In the genomic region with DNA sequence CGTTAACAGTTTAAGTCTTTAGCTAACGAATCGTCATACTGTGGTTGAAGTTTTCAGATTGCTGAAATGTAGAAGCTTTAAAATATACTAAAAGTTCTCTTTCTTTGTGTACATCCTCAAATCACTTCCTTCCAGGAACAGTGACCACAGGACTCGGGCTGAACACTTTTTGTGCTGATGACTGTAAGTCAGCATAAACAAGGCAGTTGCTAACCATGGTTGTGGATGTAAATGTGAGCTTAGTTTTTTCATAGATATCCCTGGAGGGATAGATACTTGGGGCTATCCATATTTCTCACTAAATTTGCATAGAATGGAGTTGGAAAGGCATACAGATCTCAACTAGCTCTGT, we compare ENCODE assay signal across 11 mouse cellular contexts.
A peak's percentile ranks its signal among the peaks of the same experiment; 100 is the strongest.
DNase-seq lines count a peak whose midpoint lies in the region; ATAC-seq and TF ChIP-seq lines count a peak whose summit lies in the region.
"Had no signal": no experiment of that assay in that cellular context is flagged by ENCODE, and none has a peak within 500 bp of the region (broad histone marks: within the 10 kb centered on the region; RNA-seq: fewer than 3 reads in every experiment).

No protein-coding gene starts in this region.

- peaks cover 2% of the 10 kb centered on the region; the same call in 1 of the 2 replicates for H3K36me3 ChIP-seq in heart, adult 2 months (ENCODE audit: control insufficient read depth, insufficient read depth, low read length)
- H3K36me3 ChIP-seq in heart, embryonic 12.5 days: no peaks in the 10 kb centered on the region
- no peaks in the 10 kb centered on the region for H3K36me3 ChIP-seq in stomach, postnatal 0 days (ENCODE audit: control insufficient read depth, insufficient read depth, low read length)
- H3K36me3 ChIP-seq: liver, embryonic 15.5 days had no signal

- peak overlapping the region; percentile 16; the same call in 1 of the 2 replicates for H3K9ac ChIP-seq in heart, adult 2 months (ENCODE audit: low read depth, low read length)
- no peak overlapping the region for H3K9ac ChIP-seq in heart, embryonic 12.5 days
- H3K9ac ChIP-seq in stomach, postnatal 0 days (ENCODE audit: low read length): no peak overlapping the region
- H3K9ac ChIP-seq: liver, embryonic 15.5 days had no signal

- no peak for TF ChIP-seq POLR2A in heart, adult 2 months (IDR thresholded peaks at IDR 0.05; ENCODE audit: insufficient read depth, low read depth, low read length)

- peak overlapping the region; percentile 79 for H3K27ac ChIP-seq in heart, adult 2 months
- no peak overlapping the region for H3K27ac ChIP-seq in heart, embryonic 12.5 days (ENCODE audit: poor library complexity, severe bottlenecking)
- peak overlapping the region; percentile 49 for H3K27ac ChIP-seq in layer of hippocampus, adult 2 months
- no peak overlapping the region for H3K27ac ChIP-seq in stomach, postnatal 0 days (replicated peaks)
- H3K27ac ChIP-seq: hindbrain, postnatal 0 days; liver, embryonic 15.5 days had no signal

- H3K4me1 ChIP-seq in heart, adult 2 months (ENCODE audit: control insufficient read depth, insufficient read depth, low read length): peaks cover 1% of the 10 kb centered on the region
- no peaks in the 10 kb centered on the region for H3K4me1 ChIP-seq in heart, embryonic 12.5 days (replicated peaks)
- H3K4me1 ChIP-seq in stomach, postnatal 0 days (replicated peaks; ENCODE audit: control insufficient read depth, insufficient read depth): no peaks in the 10 kb centered on the region
- H3K4me1 ChIP-seq: liver, embryonic 15.5 days had no signal

- no peak for DNase-seq in heart, adult 2 months
- no peak for DNase-seq in layer of hippocampus, adult 2 months (ENCODE audit: low spot score in 2 of 2)
- DNase-seq in layer of hippocampus, adult 18-20 months (ENCODE audit: low spot score in 2 of 2): no peak
- peak; percentile 11 for DNase-seq in ovary, postnatal 10 days (ENCODE audit: low spot score)
- DNase-seq in ovary, postnatal 36 days (ENCODE audit: low spot score): no peak
- no peak for DNase-seq in stomach, postnatal 0 days (ENCODE audit: low spot score)
- no peak for DNase-seq in spleen, adult 18-20 months

- H3K4me2 ChIP-seq in heart, embryonic 12.5 days: no peak overlapping the region
- H3K4me2 ChIP-seq in stomach, postnatal 0 days (replicated peaks; ENCODE audit: low read depth): peak overlapping the region; percentile 26; the same call in 1 of the 2 replicates
- H3K4me2 ChIP-seq: liver, embryonic 15.5 days had no signal

- H3K79me2 ChIP-seq in heart, adult 2 months (replicated peaks; ENCODE audit: control insufficient read depth, insufficient read depth, low read length): no peaks in the 10 kb centered on the region

- intact Hi-C loops in heart, adult 2 months (cut with DNase I): loop anchor here (1.0 to 5.0 kb wide), 7 partner anchors 145 to 634 kb away; no protein-coding TSS in a partner anchor

- H3K27me3 ChIP-seq in heart, adult 2 months (ENCODE audit: control insufficient read depth, insufficient read depth, low read length): no peaks in the 10 kb centered on the region
- H3K27me3 ChIP-seq in heart, embryonic 12.5 days (replicated peaks): no peaks in the 10 kb centered on the region
- no peaks in the 10 kb centered on the region for H3K27me3 ChIP-seq in stomach, postnatal 0 days (ENCODE audit: control insufficient read depth, insufficient read depth, low read length)
- H3K27me3 ChIP-seq: liver, embryonic 15.5 days had no signal

- H3K4me3 ChIP-seq in heart, adult 2 months: peak overlapping the region; percentile 31
- H3K4me3 ChIP-seq in heart, embryonic 12.5 days: no peak overlapping the region
- H3K4me3 ChIP-seq in layer of hippocampus, adult 2 months: peak overlapping the region; percentile 19; the same call in 1 of the 2 replicates
- no peak overlapping the region for H3K4me3 ChIP-seq in stomach, postnatal 0 days (ENCODE audit: low read depth, low read length)
- H3K4me3 ChIP-seq: erythroblast, embryonic 14.5 days; liver, embryonic 15.5 days had no signal

- no peak for TF ChIP-seq EP300 in heart, adult 2 months (IDR thresholded peaks at IDR 0.05; ENCODE audit: insufficient read depth, low read depth, low read length)
- no peak for TF ChIP-seq EP300 in stomach, postnatal 0 days (optimal IDR thresholded peaks at IDR 0.05)

- TF ChIP-seq CTCF in heart, adult 2 months (IDR thresholded peaks at IDR 0.05): no peak
- TF ChIP-seq CTCF in layer of hippocampus, adult 2 months (conservative IDR thresholded peaks at IDR 0.05): no peak
- no peak for TF ChIP-seq CTCF in stomach, postnatal 0 days (IDR thresholded peaks at IDR 0.05; ENCODE audit: low read depth)

- H3K9me3 ChIP-seq in heart, embryonic 12.5 days (replicated peaks): no peaks in the 10 kb centered on the region
- no peaks in the 10 kb centered on the region for H3K9me3 ChIP-seq in stomach, postnatal 0 days (ENCODE audit: control insufficient read depth, low read length)
- H3K9me3 ChIP-seq: liver, embryonic 15.5 days had no signal

- 29% methylated on average over 4 of the region's 4 CpGs for WGBS in heart, adult 2 months
- 56% methylated on average over 4 of the region's 4 CpGs for WGBS in heart, embryonic 12.5 days
- WGBS in stomach, postnatal 0 days: 18% methylated on average over 4 of the region's 4 CpGs

- no peak for ATAC-seq in heart, embryonic 12.5 days (ENCODE audit: insufficient number of reproducible peaks, low FRiP score)
- ATAC-seq in stomach, postnatal 0 days (ENCODE audit: low FRiP score, low TSS enrichment): no peak

Comparison
In these comparisons a context has a peak if more than half of its experiments do, and no peak if none do; other contexts are left out.
1. H3K27ac ChIP-seq: peak in heart, adult 2 months (single experiment) and layer of hippocampus, adult 2 months (single experiment); none in heart, embryonic 12.5 days (single experiment) and stomach, postnatal 0 days (single experiment).
2. H3K4me3 ChIP-seq: peak in heart, adult 2 months (single experiment) and layer of hippocampus, adult 2 months (single experiment); none in heart, embryonic 12.5 days (single experiment) and stomach, postnatal 0 days (single experiment).